Mouse (Mus musculus) liver, embryonic 16.5 days (tissue): ENCODE data around the gene Mansc4. TPM values are rescaled to one million over a fixed set of nuclear protein-coding genes. Genes with fewer than 3 reads are reported as not detected.

ENCODE experiments used
- ATAC-seq: fragments of 200-750 bp; cut with Nextera tagmentation; 2 replicates; pipeline ENCODE4 v1.8.0; 2017; ENCODE audit warnings: low read depth, mild to moderate bottlenecking, moderate number of reproducible peaks, moderate library complexity
- H3K27ac ChIP-seq: fragments of 300-500 bp; sonication (generic); 2 replicates; pipeline ENCODE4 v1.5.1; 2014; ENCODE audit warnings: mild to moderate bottlenecking, low read length
- H3K27me3 ChIP-seq: fragments of 300-500 bp; sonication (generic); 2 replicates; pipeline ENCODE4 v1.6.1; 2014; ENCODE audit warnings: low read depth, low read length, mixed read lengths; ENCODE audit not compliant: control insufficient read depth, insufficient read depth
- H3K36me3 ChIP-seq: fragments of 300-500 bp; sonication (generic); 2 replicates; pipeline ENCODE4 v1.6.1; 2014; ENCODE audit warnings: mild to moderate bottlenecking; ENCODE audit not compliant: control insufficient read depth, insufficient read depth
- H3K4me1 ChIP-seq: fragments of 300-500 bp; sonication (generic); 2 replicates; pipeline ENCODE4 v1.6.1; 2014; ENCODE audit warnings: low read depth, low read length, mixed read lengths; ENCODE audit not compliant: control insufficient read depth
- H3K4me2 ChIP-seq: fragments of 300-500 bp; sonication (generic); 2 replicates; pipeline ENCODE4 v1.6.1; 2014; ENCODE audit warnings: low read depth, low read length, mixed read lengths
- H3K4me3 ChIP-seq: fragments of 300-500 bp; sonication (generic); 2 replicates; pipeline ENCODE4 v1.5.1; 2014; ENCODE audit warnings: low read depth, mild to moderate bottlenecking, low read length
- H3K9ac ChIP-seq: fragments of 300-500 bp; sonication (generic); 2 replicates; pipeline ENCODE4 v1.6.1; 2014; ENCODE audit warnings: low read depth, low read length
- H3K9me3 ChIP-seq: fragments of 300-500 bp; sonication (generic); replicated peaks from 2 replicates; pipeline ENCODE4 v1.6.1; 2016; ENCODE audit warnings: low read length; ENCODE audit not compliant: control insufficient read depth
- WGBS: fragments of 180-500 bp; shearing (Covaris S2); extraction: QIAGEN DNeasy Blood & Tissue Kit; methylation state at CpG from one replicate; pipeline ENCODE4 v1.1.7; 2014; ENCODE audit not compliant: insufficient replicate concordance; 5-methylcytosine and 5-hydroxymethylcytosine counted together
- polyA plus RNA-seq: library from polyadenylated mRNA; unstranded; fragments of >200 nt; fragmentation: Nextera tagmentation; extraction: Ambion mirVana; gene quantifications from 2 replicates; pipeline ENCODE4 v1.2.1, GENCODE M21; 2015

Mansc4 gene
- polyA plus RNA-seq, 1 experiment from 2014 or later = not detected

GRCm38 (mm10) chr6:147090191-147090590, 3.4 kb upstream of the Mansc4 start:
- H3K9ac ChIP-seq = no peak overlapping the region
- no peak overlapping the region; the same call in 1 of the 2 replicates for H3K4me2 ChIP-seq
- no peak for ATAC-seq
- no peak overlapping the region for H3K27ac ChIP-seq
- H3K27me3 ChIP-seq = 0 out of 2 replicates have a peak, but pooled peaks cover 3% of the 10 kb centered on the region
- no peaks in the 10 kb centered on the region for H3K9me3 ChIP-seq
- peaks cover 8% of the 10 kb centered on the region for H3K4me1 ChIP-seq
- WGBS = 65% methylated on average over 5 of the region's 5 CpGs
- no peak overlapping the region for H3K4me3 ChIP-seq
- H3K36me3 ChIP-seq = no peaks in the 10 kb centered on the region

DNA sequence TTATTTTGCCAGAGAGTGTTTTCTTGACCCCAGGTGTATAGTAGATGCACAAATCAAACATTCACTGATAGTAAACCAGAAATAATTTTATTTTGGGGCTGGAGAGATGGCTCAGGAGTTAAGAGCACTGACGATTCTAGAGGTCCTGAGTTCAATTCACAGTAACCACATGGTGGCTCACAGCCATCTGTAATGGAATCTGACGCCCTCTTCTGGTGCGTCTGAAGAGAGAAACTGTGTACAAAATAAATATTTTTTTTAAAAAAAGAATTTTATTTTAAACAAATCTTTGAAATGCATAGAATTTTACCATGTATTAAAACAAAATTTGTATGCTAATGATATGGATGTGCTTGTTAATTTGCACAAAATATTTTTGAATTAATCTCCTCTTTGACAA, 1.7 kb upstream of the Mansc4 start:
- Histone ChIP-seq H3K36me3 (no peaks in the 10 kb centered on the region), H3K9me3 (no peaks in the 10 kb centered on the region), H3K4me2 (no peak overlapping the region), H3K4me3 (no peak overlapping the region), H3K9ac (no peak overlapping the region), H3K4me1 (peaks cover 8% of the 10 kb centered on the region), H3K27ac (no peak overlapping the region), H3K27me3 (0 out of 2 replicates have a peak, but pooled peaks cover 3% of the 10 kb centered on the region)
- no peak for ATAC-seq
- 65% methylated on average over 3 of the region's 3 CpGs for WGBS

- H3K27ac ChIP-seq = no peak overlapping the region
- H3K27me3 ChIP-seq = 0 out of 2 replicates have a peak, but pooled peaks cover 3% of the 10 kb centered on the region
- H3K9ac ChIP-seq = no peak overlapping the region
- no peak overlapping the region for H3K4me2 ChIP-seq
- no peaks in the 10 kb centered on the region for H3K36me3 ChIP-seq
- peaks cover 7% of the 10 kb centered on the region for H3K4me1 ChIP-seq
- H3K4me3 ChIP-seq = no peak overlapping the region
- no peaks in the 10 kb centered on the region for H3K9me3 ChIP-seq
- no peak for ATAC-seq
- 43% methylated on average over 7 of the region's 7 CpGs for WGBS
Observed at GRCm38 (mm10) chr6:147087736-147088135, 904 bp upstream of the Mansc4 start.

- 0 out of 2 replicates have a peak, but pooled peaks cover 3% of the 10 kb centered on the region for H3K27me3 ChIP-seq
- no peak overlapping the region for H3K4me3 ChIP-seq
- H3K4me1 ChIP-seq = peaks cover 2% of the 10 kb centered on the region; the same call in 1 of the 2 replicates
- H3K36me3 ChIP-seq = no peaks in the 10 kb centered on the region
- WGBS = 47% methylated on average over 7 of the region's 7 CpGs
- ATAC-seq = no peak
- H3K9ac ChIP-seq = no peak overlapping the region
- H3K9me3 ChIP-seq = no peaks in the 10 kb centered on the region
- no peak overlapping the region for H3K27ac ChIP-seq
- no peak overlapping the region for H3K4me2 ChIP-seq
Observed at GRCm38 (mm10) chr6:147085398-147086040, 1.3 kb downstream of the Mansc4 start.

DNA sequence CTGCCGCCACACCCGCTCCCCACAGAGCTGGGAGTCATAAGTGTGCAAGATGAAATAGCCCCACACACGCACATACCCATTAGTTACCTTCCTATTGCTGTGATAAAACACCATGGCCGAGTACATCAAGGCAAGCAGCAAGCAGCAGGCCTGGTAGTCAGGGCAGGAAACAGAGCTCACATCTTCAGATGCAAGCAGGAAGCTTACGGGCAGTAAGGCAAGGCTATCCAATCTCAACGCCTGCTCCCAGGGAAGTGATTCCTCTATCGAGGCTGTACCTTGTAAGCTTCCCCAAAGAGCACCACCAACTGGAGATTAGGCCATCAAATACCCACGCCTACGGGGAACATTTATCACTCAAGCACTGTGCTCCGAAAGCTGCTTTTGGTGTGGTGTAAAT, 6.9 kb downstream of the Mansc4 start:
- Histone ChIP-seq H3K4me3 (no peak overlapping the region), H3K9ac (no peak overlapping the region), H3K27ac (no peak overlapping the region), H3K4me1 (no peaks in the 10 kb centered on the region), H3K9me3 (no peaks in the 10 kb centered on the region), H3K4me2 (no peak overlapping the region), H3K27me3 (no peaks in the 10 kb centered on the region), H3K36me3 (no peaks in the 10 kb centered on the region)
- WGBS = 69% methylated on average over 10 of the region's 10 CpGs
- no peak for ATAC-seq

DNA sequence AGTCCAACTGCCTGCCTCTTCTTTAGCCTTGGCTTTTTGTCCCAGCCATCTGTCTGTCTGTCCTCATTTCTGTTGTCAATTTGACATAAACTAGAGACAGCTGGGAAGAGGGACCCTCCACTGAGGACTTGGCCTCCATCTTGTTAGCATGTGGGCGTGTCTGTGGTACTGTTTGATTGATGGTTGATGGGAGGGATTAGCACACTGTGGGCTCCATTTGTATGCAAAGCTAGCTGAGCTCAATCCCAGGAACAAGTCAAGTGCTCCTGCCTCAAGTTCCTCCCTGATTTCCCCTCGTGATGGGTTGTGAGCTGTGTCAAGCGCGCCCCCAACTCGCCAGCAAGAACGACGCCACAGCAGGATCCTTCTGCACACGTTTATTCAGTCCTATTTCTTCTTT, 10.0 kb downstream of the Mansc4 start:
- no peak for ATAC-seq
- H3K27ac ChIP-seq = no peak overlapping the region
- WGBS = 75% methylated on average over 8 of the region's 8 CpGs
- no peak overlapping the region for H3K4me2 ChIP-seq
- H3K9ac ChIP-seq = no peak overlapping the region
- no peak overlapping the region for H3K4me3 ChIP-seq
- no peaks in the 10 kb centered on the region for H3K27me3 ChIP-seq
- H3K9me3 ChIP-seq = no peaks in the 10 kb centered on the region
- H3K4me1 ChIP-seq = no peaks in the 10 kb centered on the region
- H3K36me3 ChIP-seq = peaks cover 2% of the 10 kb centered on the region; the same call in 1 of the 2 replicates

GRCm38 (mm10) chr6:147075808-147076387, 10.9 kb downstream of the Mansc4 start:
- WGBS = 66% methylated on average over 5 of the region's 5 CpGs
- H3K4me2 ChIP-seq = no peak overlapping the region
- H3K27ac ChIP-seq = no peak overlapping the region
- no peaks in the 10 kb centered on the region for H3K27me3 ChIP-seq
- H3K4me1 ChIP-seq = no peaks in the 10 kb centered on the region
- peaks cover 2% of the 10 kb centered on the region; the same call in 1 of the 2 replicates for H3K36me3 ChIP-seq
- no peak overlapping the region for H3K4me3 ChIP-seq
- no peaks in the 10 kb centered on the region for H3K9me3 ChIP-seq
- no peak for ATAC-seq
- no peak overlapping the region for H3K9ac ChIP-seq

GRCm38 (mm10) chr6:147064944-147065261, 21.9 kb downstream of the Mansc4 start:
- Histone ChIP-seq H3K27me3 (no peaks in the 10 kb centered on the region), H3K9ac (no peak overlapping the region), H3K4me1 (no peaks in the 10 kb centered on the region), H3K27ac (no peak overlapping the region), H3K4me2 (no peak overlapping the region), H3K4me3 (no peak overlapping the region), H3K36me3 (peaks cover 3% of the 10 kb centered on the region), H3K9me3 (no peaks in the 10 kb centered on the region)
- no peak for ATAC-seq
- WGBS = 76% methylated on average over 6 of the region's 6 CpGs

- H3K9me3 ChIP-seq = no peaks in the 10 kb centered on the region
- no peak overlapping the region for H3K4me3 ChIP-seq
- H3K27me3 ChIP-seq = no peaks in the 10 kb centered on the region
- no peak for ATAC-seq
- 79% methylated on average over 10 of the region's 10 CpGs for WGBS
- no peak overlapping the region for H3K4me2 ChIP-seq
- no peak overlapping the region for H3K27ac ChIP-seq
- H3K36me3 ChIP-seq = peaks cover 3% of the 10 kb centered on the region
- no peaks in the 10 kb centered on the region for H3K4me1 ChIP-seq
- H3K9ac ChIP-seq = no peak overlapping the region
Observed at GRCm38 (mm10) chr6:147064226-147064943, 22.4 kb downstream of the Mansc4 start.
